Mouse (Mus musculus) cerebellum, postnatal 10 days (tissue): ENCODE measurements around the gene Upk3bl.
"Not testable (repeated sequence)": the region's sequence is repeated elsewhere in the genome, so short reads cannot be mapped to it uniquely, and the experiment has no call there.

Source experiments
- DNase-seq, 2 experiments: peaks; one replicate each; pipeline ENCODE4 v3.0.0; 2021; ENCODE audit warnings: mixed read lengths in 2 of 2

The Upk3bl gene

DNA sequence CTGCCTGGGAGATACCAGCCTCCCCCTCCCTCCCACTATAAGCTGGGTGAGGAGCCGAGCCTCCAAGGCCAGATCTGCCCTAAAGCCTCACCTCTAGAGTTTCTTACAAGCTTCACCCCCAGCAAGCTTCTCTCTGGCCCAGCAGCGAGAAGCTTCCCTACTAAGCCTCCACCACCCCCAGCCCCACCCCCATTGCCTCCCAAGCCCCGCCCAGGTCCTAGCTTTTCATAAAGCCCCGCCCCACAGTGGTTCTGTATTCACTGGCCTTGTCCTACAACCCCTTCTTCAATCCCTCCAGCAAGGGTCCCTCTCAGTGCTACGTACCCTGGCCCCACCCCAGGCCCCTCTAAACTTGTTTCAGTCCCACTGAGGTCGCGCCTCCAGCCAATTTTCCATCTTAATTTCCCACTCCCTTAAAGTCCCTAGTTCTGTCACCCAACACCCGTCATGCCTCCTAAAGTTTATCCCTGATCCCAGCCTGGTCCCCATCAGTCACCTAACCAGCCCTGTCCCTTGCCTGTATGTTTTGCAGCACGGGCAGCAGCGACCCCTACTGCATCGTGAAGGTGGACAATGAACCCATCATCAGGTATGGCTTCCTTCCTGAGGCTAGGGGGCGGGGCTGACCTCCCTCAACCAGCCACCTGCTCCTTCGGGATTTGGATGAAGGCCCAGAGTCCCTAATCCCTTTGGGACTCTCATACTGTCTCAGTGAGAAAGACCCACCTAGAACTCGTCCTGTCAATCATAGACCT lies 34.7 kb downstream of the Upk3bl start:
- peak; percentile 60 to 63 for DNase-seq

DNA sequence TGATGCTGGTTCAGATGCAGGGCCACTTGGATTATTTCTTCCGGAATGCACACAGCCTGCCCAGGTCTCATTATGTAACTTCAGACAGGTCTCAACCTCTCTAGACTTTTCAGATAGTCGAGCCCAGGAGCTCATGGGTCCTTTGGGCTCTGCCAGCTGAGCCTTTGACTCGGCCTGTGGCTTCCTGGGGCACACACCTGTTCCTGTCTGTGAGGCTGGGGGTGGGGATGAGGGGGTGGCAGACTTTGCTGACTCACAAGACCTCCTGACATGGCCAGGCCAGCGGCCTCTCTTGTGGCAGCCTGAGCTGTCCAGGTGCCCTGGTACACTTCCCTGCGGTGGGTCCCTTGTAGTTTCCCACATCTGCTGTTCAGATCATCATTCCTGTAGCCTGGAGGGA lies 37.6 kb downstream of the Upk3bl start:
- DNase-seq, result no peak

DNA sequence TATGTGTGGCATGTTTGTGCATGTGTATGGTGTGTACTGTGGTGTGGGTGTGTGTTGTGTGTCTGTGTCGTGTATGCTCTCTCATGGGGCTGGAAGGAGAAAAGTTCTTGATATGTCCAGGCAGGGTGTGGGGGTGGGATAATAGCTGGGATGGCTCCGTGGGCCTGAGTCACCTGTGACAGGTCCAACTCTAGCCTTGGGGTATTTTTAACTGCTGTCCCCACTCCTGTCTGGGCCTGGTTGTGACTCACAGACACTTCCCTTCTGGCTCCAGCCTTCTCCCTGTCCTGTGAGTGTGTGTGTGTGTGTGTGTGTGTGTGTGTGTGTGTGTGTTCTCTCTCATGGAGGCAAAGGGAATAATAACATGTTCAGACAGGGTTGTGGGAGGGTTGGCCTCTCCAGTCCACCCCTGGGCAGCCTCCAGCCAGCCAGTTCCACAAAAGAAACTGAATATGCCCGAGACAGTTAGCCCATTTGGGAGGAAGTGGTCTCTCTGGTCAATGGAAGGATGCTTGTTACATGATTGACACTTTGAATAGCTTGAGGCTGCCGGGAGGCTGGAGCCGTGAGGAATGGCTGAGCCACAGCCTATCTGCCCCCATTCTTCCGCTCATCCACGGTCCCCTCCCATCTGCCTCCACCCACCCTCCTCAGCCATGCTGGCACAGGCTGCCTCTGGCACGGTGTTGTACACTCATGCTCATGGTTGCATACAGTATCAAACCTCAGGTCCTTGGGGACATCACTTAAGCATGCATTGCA lies 40.1 kb downstream of the Upk3bl start:
- peak in 1 of 2 experiments; percentile 28 for DNase-seq

DNA sequence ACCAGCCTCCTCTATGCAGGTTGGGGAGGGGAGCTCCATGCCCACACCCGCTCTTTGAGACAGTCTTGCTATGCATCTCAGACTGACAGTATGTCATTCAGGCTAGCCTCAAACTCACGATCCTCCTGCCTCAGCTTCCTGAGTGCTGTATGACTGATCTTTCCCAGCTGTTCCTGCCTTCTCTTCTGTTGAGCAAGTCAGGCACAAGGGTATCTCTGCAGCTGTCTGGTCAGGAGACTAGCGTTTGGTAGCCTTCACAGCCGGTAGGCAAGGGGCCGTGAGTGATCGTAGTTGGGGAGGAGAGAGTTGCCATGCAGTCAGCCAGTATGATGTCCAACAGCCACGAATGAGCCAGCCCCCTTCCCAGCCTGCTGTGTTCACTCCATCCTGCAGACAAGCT lies 40.8 kb downstream of the Upk3bl start:
- no peak for DNase-seq

DNA sequence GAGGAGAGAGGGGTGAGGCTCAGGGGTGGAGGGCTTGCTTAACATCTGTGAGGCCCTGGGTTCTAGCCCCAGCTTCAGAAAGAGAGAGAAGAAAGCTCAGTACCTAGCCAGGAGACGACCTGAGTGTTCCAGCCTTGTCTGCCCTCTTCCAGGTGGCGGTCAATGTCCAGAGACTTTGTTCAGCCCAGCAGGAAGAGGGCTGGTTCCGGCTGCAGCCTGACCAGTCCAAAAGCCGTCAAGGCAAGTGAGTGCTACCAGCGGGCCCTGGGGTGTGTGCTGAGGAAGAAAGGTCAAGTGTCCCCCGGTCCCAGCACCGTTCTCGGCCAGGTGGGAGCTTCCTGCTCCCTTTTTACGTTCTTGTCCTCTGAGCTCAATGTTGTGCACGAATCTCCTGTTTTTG lies 44.2 kb downstream of the Upk3bl start:
- DNase-seq, result no peak

DNA sequence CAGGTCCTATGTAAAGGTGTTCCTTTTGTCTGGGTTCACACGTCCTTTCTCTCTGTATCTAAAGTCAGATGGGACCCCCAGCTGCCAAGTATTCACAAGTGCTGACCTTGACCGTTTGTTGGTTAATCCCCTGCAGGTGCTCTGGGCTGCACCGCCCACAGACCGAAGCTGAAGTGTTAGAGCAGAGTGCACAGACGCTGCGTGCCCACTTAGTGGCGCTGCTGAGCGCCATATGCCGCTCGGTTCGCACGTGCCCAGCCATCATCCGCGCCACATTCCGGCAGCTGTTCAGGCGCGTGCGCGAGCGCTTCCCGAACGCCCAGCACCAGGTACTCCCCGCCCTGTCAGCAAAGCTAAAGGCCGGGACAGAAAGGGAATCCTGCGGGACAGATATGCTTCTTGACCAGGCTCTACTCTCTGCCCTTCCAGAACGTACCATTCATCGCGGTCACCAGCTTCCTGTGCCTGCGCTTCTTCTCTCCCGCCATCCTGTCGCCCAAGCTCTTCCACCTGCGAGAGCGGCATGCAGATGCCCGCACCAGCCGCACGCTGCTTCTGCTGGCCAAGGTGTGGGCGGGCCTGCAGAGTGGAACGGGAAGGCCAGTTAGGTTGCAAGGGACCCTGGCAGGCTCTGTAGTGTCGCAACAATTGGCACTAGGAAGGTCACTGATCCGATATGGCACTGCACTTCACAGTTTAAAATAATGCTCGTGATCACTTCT lies 48.0 kb downstream of the Upk3bl start:
- peak; percentile 87 to 89 for DNase-seq

DNA sequence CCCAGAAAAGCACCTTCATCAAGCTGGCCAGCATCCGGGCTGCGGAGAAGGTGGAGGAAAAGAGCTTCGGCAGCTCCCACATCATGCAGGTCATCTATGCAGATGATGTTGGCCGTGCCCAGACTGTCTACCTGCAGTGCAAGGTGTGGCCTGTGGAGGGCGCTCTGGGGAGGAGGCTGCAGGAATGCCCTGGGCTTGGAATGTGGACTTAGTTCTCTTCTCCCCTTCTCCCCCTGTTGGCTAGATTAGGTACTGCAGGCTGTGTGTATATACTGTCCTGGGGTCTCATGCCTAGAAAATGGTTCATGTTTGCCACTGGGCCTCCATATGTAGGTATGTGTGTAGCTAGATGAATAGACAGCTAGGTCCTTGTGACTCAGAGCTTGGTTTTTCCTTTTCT lies 50.2 kb downstream of the Upk3bl start:
- peak; percentile 55 to 78 for DNase-seq

DNA sequence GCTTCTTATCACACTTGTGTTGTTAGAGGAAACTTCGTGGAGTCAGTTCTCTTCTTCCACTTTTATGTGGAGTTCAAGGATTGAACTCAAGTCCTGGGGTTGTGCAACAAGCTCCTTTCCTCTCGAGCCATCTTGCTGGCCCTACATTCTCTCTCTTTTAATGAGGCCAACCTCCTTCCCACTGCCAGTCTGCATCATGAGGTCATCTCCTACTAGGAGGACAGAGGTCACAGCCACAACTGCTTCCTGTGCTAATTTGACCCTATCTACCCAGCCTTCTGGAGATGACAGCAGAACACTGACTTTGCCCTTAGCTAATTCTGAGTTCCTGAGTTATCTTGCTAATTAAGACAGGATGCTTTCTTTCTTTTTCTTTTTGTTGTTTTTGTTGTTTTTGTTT lies 54.2 kb downstream of the Upk3bl start:
- DNase-seq, result no peak

DNA sequence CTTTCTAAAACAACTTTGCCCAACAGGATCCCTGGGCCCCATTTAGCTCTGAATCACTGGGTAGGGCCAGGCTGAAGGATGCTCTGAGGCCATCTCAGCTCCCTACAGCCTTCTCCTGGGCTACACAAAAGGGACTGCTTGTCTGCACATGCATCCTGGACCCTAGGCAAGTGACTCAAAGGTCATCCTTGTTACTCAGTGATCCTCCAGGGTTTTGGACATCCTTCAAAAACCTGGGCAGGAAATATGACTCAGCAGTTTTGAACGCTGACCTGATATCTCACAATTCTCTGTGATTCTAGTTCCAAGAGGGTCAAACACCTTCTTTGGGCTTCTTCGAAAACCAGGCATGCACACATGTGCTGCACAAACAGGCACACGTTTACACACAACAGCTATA lies 54.8 kb downstream of the Upk3bl start:
- DNase-seq, result no peak

DNA sequence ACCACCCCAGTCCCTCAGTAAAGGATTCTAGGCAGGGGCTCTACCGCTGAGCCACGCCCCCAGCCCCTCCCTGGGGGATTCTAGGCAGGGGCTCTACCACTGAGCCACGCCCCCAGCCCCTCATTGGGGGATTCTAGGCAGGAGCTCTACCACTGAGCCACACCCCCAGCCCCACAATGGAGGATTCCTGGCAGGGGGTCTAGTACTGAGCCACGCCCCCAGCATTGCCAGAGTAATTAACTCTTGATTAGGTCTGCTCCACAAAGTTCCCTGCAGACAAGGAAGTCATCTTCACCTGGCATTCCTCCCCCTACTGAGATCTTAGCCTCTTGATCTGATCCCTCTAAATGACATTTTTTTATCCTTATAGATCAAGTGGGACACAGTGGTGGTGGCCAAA lies 59.3 kb downstream of the Upk3bl start:
- not testable (repeated sequence) for DNase-seq
